Mouse (Mus musculus): ENCODE results near the gene Hdac9.
"Not testable (repeated sequence)": the region's sequence is repeated elsewhere in the genome, so short reads cannot be mapped to it uniquely, and the experiment has no call there.

Gene Hdac9

GRCm38 (mm10) chr12:34040949-34041348 lies 875.9 kb downstream of the Hdac9 start:
- in situ Hi-C loops (cut with MboI; ENCODE audit: unreplicated experiment in 2 of 2): no loop called here

GRCm38 (mm10) chr12:34040061-34040460 lies 876.8 kb downstream of the Hdac9 start:
- in situ Hi-C loops (cut with MboI; ENCODE audit: unreplicated experiment in 2 of 2): no loop called here

- in situ Hi-C loops (cut with MboI; ENCODE audit: unreplicated experiment in 2 of 2): not testable (repeated sequence)
These were observed 907.1 kb downstream of the Hdac9 start for GRCm38 (mm10) chr12:34009796-34010195.

Measured in v-Abl transformed pro-B cells (cell line).